Mouse (Mus musculus): ENCODE results near the gene Pdf.

DNA sequence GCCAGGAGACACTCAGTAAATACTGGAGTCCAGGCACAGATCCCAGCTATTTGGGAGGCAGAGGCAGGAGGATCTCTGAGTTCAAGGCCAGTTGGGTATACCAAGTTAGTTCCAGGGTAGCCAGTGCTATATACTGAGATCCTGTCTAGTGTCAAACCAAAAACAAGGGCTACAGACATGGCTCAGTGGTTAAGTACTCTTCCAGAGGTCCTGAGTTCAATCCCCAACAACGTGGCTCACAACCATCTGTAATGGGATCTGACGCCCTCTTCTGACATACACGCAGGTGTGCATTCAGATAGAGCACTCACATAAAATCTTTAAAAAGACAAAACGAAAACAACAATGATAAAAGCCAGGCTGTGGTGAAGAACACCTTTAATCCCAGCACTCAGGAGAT lies 1.1 kb upstream of the Pdf start:
- no peak for TF ChIP-seq POLR2A (IDR thresholded peaks at IDR 0.05; ENCODE audit: extremely low read depth, insufficient read depth, low read length)
- TF ChIP-seq CTCF (IDR thresholded peaks at IDR 0.05; ENCODE audit: low read depth, low read length): no peak

Measured in liver, adult 2 months (tissue).